In genomic region chr3:69723161-69723560, GRCm38 (mm10) we compare ENCODE assay signal across 8 mouse cellular contexts. TPM values are rescaled to one million over a fixed set of nuclear protein-coding genes. Genes with fewer than 3 reads are reported as not detected.
DNase-seq lines count a peak whose midpoint lies in the region; ATAC-seq and TF ChIP-seq lines count a peak whose summit lies in the region.

No protein-coding gene starts in this region.

- TF ChIP-seq CTCF in liver, adult 2 months (IDR thresholded peaks at IDR 0.05; ENCODE audit: low read depth, low read length): no peak

- peak; percentile 27 for DNase-seq in liver, adult 2 months (ENCODE audit: extremely low read depth, low read depth, low spot score)
- DNase-seq in liver: no peak
- no peak for DNase-seq in layer of hippocampus, adult 11-12 months (ENCODE audit: low spot score)
- no peak for DNase-seq in ovary, adult 18-20 months (ENCODE audit: low spot score)

- no peaks in the 10 kb centered on the region for H3K27me3 ChIP-seq in liver, adult 2 months (ENCODE audit: control insufficient read depth, insufficient read depth, low read length)
- no peaks in the 10 kb centered on the region for H3K27me3 ChIP-seq in embryonic facial prominence, embryonic 15.5 days
- no peaks in the 10 kb centered on the region for H3K27me3 ChIP-seq in limb, embryonic 12.5 days
- no peaks in the 10 kb centered on the region for H3K27me3 ChIP-seq in neural tube, embryonic 15.5 days (replicated peaks)

- peak overlapping the region; percentile 44 for H3K9ac ChIP-seq in liver, adult 2 months (ENCODE audit: low read depth, low read length)
- peak overlapping the region; percentile 91 for H3K9ac ChIP-seq in embryonic facial prominence, embryonic 15.5 days
- peak overlapping the region; percentile 51 for H3K9ac ChIP-seq in limb, embryonic 12.5 days (replicated peaks)
- H3K9ac ChIP-seq in neural tube, embryonic 15.5 days (replicated peaks): peak overlapping the region; percentile 91

- no peak overlapping the region; the same call in 1 of the 2 replicates for H3K27ac ChIP-seq in liver, adult 2 months (replicated peaks; ENCODE audit: insufficient read depth, low read depth, low read length)
- no peak overlapping the region for H3K27ac ChIP-seq in embryonic facial prominence, embryonic 15.5 days (replicated peaks)
- H3K27ac ChIP-seq in limb, embryonic 12.5 days: no peak overlapping the region
- no peak overlapping the region for H3K27ac ChIP-seq in neural tube, embryonic 15.5 days (replicated peaks)

- H3K36me3 ChIP-seq in liver, adult 2 months (ENCODE audit: control insufficient read depth, insufficient read depth, low read length): peaks cover 9% of the 10 kb centered on the region
- H3K36me3 ChIP-seq in embryonic facial prominence, embryonic 15.5 days: peaks cover 2% of the 10 kb centered on the region; the same call in 1 of the 2 replicates
- H3K36me3 ChIP-seq in limb, embryonic 12.5 days: peaks cover 19% of the 10 kb centered on the region
- no peaks in the 10 kb centered on the region for H3K36me3 ChIP-seq in neural tube, embryonic 15.5 days

- peak overlapping the region; percentile 82 for H3K4me2 ChIP-seq in embryonic facial prominence, embryonic 15.5 days (replicated peaks)
- H3K4me2 ChIP-seq in limb, embryonic 12.5 days: peak overlapping the region; percentile 87
- peak overlapping the region; percentile 81 for H3K4me2 ChIP-seq in neural tube, embryonic 15.5 days

- ATAC-seq in embryonic facial prominence, embryonic 15.5 days (ENCODE audit: insufficient number of reproducible peaks, low FRiP score, low TSS enrichment, low read depth): no peak
- no peak for ATAC-seq in limb, embryonic 12.5 days (ENCODE audit: insufficient number of reproducible peaks, insufficient read depth, low FRiP score, low TSS enrichment, low read depth)
- no peak for ATAC-seq in neural tube, embryonic 15.5 days (ENCODE audit: low FRiP score)
- no peak for ATAC-seq in megakaryocyte progenitor cell, adult 5-6 weeks (replicated peaks; ENCODE audit: poor library complexity)

- no peak for TF ChIP-seq POLR2A in liver, adult 2 months (IDR thresholded peaks at IDR 0.05; ENCODE audit: extremely low read depth, insufficient read depth, low read length)

- H3K9me3 ChIP-seq in embryonic facial prominence, embryonic 15.5 days (replicated peaks): no peaks in the 10 kb centered on the region
- H3K9me3 ChIP-seq in limb, embryonic 12.5 days: no peaks in the 10 kb centered on the region
- H3K9me3 ChIP-seq in neural tube, embryonic 15.5 days (replicated peaks): no peaks in the 10 kb centered on the region

- H3K4me3 ChIP-seq in liver, adult 2 months (ENCODE audit: insufficient read depth, low read depth, low read length): peak overlapping the region; percentile 77
- H3K4me3 ChIP-seq in embryonic facial prominence, embryonic 15.5 days (replicated peaks): peak overlapping the region; percentile 96
- H3K4me3 ChIP-seq in limb, embryonic 12.5 days (replicated peaks): peak overlapping the region; percentile 96
- peak overlapping the region; percentile 98 for H3K4me3 ChIP-seq in neural tube, embryonic 15.5 days (replicated peaks)

- WGBS in liver, adult 2 months: 32% methylated on average over 7 of the region's 7 CpGs
- 30% methylated on average over 7 of the region's 7 CpGs for WGBS in embryonic facial prominence, embryonic 15.5 days
- WGBS in limb, embryonic 12.5 days: 49% methylated on average over 7 of the region's 7 CpGs
- WGBS in neural tube, embryonic 15.5 days: 15% methylated on average over 7 of the region's 7 CpGs

- peaks cover 12% of the 10 kb centered on the region for H3K4me1 ChIP-seq in liver, adult 2 months (ENCODE audit: control insufficient read depth, insufficient read depth, low read length)
- peaks cover 13% of the 10 kb centered on the region; the same call in 1 of the 2 replicates for H3K4me1 ChIP-seq in embryonic facial prominence, embryonic 15.5 days
- H3K4me1 ChIP-seq in limb, embryonic 12.5 days (replicated peaks): peaks cover 13% of the 10 kb centered on the region
- H3K4me1 ChIP-seq in neural tube, embryonic 15.5 days: peaks cover 23% of the 10 kb centered on the region

- peaks cover 8% of the 10 kb centered on the region; the same call in 1 of the 2 replicates for H3K79me2 ChIP-seq in liver, adult 2 months (ENCODE audit: control insufficient read depth, insufficient read depth, low read length)

RNA-seq across cellular contexts. Expression of gene Nmd3, which starts 1.4 kb away (rescaled TPM):
- total RNA-seq in liver, adult 2 months (2014; rRNA removed): 18.3 and 26.3 TPM in 2 replicates
- 50.0 and 70.3 TPM in 2 replicates for polyA plus RNA-seq in liver, adult 2 months (2012; rRNA removed)
- 118 and 120 TPM in 2 replicates for polyA plus RNA-seq in embryonic facial prominence, embryonic 15.5 days (2015; fragmentation: Nextera tagmentation; extraction: Ambion mirVana)
- 127 and 131 TPM in 2 replicates for polyA plus RNA-seq in limb, embryonic 12.5 days (2016; fragmentation: Nextera tagmentation; extraction: Ambion mirVana)
- polyA plus RNA-seq in neural tube, embryonic 15.5 days (2015; fragmentation: Nextera tagmentation; extraction: Ambion mirVana): 97.0 and 117 TPM in 2 replicates
- 135 and 156 TPM in 2 replicates for total RNA-seq in megakaryocyte progenitor cell, adult 5-6 weeks (2015)
- 56.3 and 96.1 TPM in 2 replicates for total RNA-seq in megakaryocyte progenitor cell, adult 5-6 weeks (2017)
